Mouse (Mus musculus) embryonic facial prominence, embryonic 14.5 days (tissue): ENCODE measurements at regions not wholly inside any gene's neighbourhood (a gene's known extent, or its start where the extent isn't known, plus 50 kb on each side); places are given as distances from the start of the nearest gene placed in this dataset.

ENCODE experiments used
- ATAC-seq: fragments of 200-750 bp; cut with Nextera tagmentation; 2 replicates; pipeline ENCODE4 v1.8.0; 2017; ENCODE audit warnings: low read depth, moderate number of reproducible peaks, moderate TSS enrichment
- DNase-seq: peaks from one replicate; pipeline ENCODE4 v3.0.0-alpha.2; 2015; ENCODE audit warnings: low spot score
- H3K27ac ChIP-seq: fragments of 300-500 bp; sonication (generic); replicated peaks from 2 replicates; pipeline ENCODE4 v1.5.1; 2014; ENCODE audit warnings: low read depth, mild to moderate bottlenecking, low read length, moderate library complexity
- H3K27me3 ChIP-seq: fragments of 300-500 bp; sonication (generic); replicated peaks from 2 replicates; pipeline ENCODE4 v1.6.1; 2014; ENCODE audit warnings: low read length; ENCODE audit not compliant: control insufficient read depth, insufficient read depth
- H3K36me3 ChIP-seq: fragments of 300-500 bp; sonication (generic); 2 replicates; pipeline ENCODE4 v1.6.1; 2014; ENCODE audit warnings: low read length, mixed read lengths; ENCODE audit not compliant: control insufficient read depth, insufficient read depth
- H3K4me1 ChIP-seq: fragments of 300-500 bp; sonication (generic); 2 replicates; pipeline ENCODE4 v1.6.1; 2014; ENCODE audit warnings: antibody characterized with exemption, low read length; ENCODE audit not compliant: control insufficient read depth, insufficient read depth
- H3K4me2 ChIP-seq: fragments of 300-500 bp; sonication (generic); 2 replicates; pipeline ENCODE4 v1.6.1; 2014; ENCODE audit warnings: low read depth, mild to moderate bottlenecking, low read length, moderate library complexity, mixed read lengths
- H3K4me3 ChIP-seq: fragments of 300-500 bp; sonication (generic); 2 replicates; pipeline ENCODE4 v1.5.1; 2014; ENCODE audit warnings: low read depth, mild to moderate bottlenecking, low read length
- H3K9ac ChIP-seq: fragments of 300-500 bp; sonication (generic); 2 replicates; pipeline ENCODE4 v1.6.1; 2014; ENCODE audit warnings: low read depth, mild to moderate bottlenecking, low read length, moderate library complexity, mixed read lengths
- H3K9me3 ChIP-seq: fragments of 300-500 bp; sonication (generic); 2 replicates; pipeline ENCODE4 v1.6.1; 2016; ENCODE audit warnings: low read length; ENCODE audit not compliant: control insufficient read depth
- WGBS: fragments of 180-500 bp; shearing (Covaris S2); extraction: QIAGEN DNeasy Blood & Tissue Kit; methylation state at CpG from one replicate; pipeline ENCODE4 v1.1.7; 2014; 5-methylcytosine and 5-hydroxymethylcytosine counted together

GRCm38 (mm10) chr3:99573335-99573976 is 311.8 kb upstream of the Spag17 start:
- peak; percentile 56 for DNase-seq
- Histone ChIP-seq H3K36me3 (no peaks in the 10 kb centered on the region), H3K9me3 (no peaks in the 10 kb centered on the region), H3K27me3 (no peaks in the 10 kb centered on the region), H3K4me1 (no peaks in the 10 kb centered on the region), H3K9ac (no peak overlapping the region), H3K4me3 (no peak overlapping the region), H3K4me2 (no peak overlapping the region), H3K27ac (no peak overlapping the region)
- 39% methylated on average over 6 of the region's 6 CpGs for WGBS
- ATAC-seq, result peak; percentile 71

GRCm38 (mm10) chr3:99573977-99574373 is 311.2 kb upstream of the Spag17 start:
- Histone ChIP-seq H3K27ac (no peak overlapping the region), H3K4me3 (no peak overlapping the region), H3K9ac (no peak overlapping the region), H3K36me3 (no peaks in the 10 kb centered on the region), H3K4me2 (no peak overlapping the region), H3K27me3 (no peaks in the 10 kb centered on the region), H3K4me1 (no peaks in the 10 kb centered on the region), H3K9me3 (no peaks in the 10 kb centered on the region)
- ATAC-seq (0 out of 2 replicates have a peak, but pooled peaks have one; percentile 15), DNase-seq (peak; percentile 11)
- 76% methylated on average over 3 of the region's 3 CpGs for WGBS

- WGBS, result 14% methylated on average over 3 of the region's 3 CpGs
- no peaks in the 10 kb centered on the region for H3K9me3 ChIP-seq
- DNase-seq, result no peak
- no peaks in the 10 kb centered on the region for H3K27me3 ChIP-seq
- no peaks in the 10 kb centered on the region for H3K4me1 ChIP-seq
- no peak for ATAC-seq
- no peak overlapping the region for H3K27ac ChIP-seq
- no peak overlapping the region for H3K4me3 ChIP-seq
- H3K9ac ChIP-seq, result no peak overlapping the region
- H3K36me3 ChIP-seq, result no peaks in the 10 kb centered on the region
- H3K4me2 ChIP-seq, result no peak overlapping the region
Observed at GRCm38 (mm10) chr3:99602679-99603078, 282.5 kb upstream of the Spag17 start.

- ATAC-seq (peak; percentile 53; the same call in 1 of the 2 replicates), DNase-seq (peak; percentile 33)
- Histone ChIP-seq H3K4me2 (no peak overlapping the region), H3K9ac (no peak overlapping the region), H3K4me3 (no peak overlapping the region), H3K4me1 (no peaks in the 10 kb centered on the region), H3K36me3 (no peaks in the 10 kb centered on the region), H3K9me3 (no peaks in the 10 kb centered on the region), H3K27ac (no peak overlapping the region), H3K27me3 (no peaks in the 10 kb centered on the region)
- WGBS, result 57% methylated on average over 4 of the region's 4 CpGs
Observed at GRCm38 (mm10) chr3:99632309-99632708, 252.9 kb upstream of the Spag17 start.

- Histone ChIP-seq H3K4me2 (no peak overlapping the region), H3K4me3 (no peak overlapping the region), H3K4me1 (no peaks in the 10 kb centered on the region), H3K36me3 (no peaks in the 10 kb centered on the region), H3K27me3 (no peaks in the 10 kb centered on the region), H3K9me3 (no peaks in the 10 kb centered on the region), H3K27ac (no peak overlapping the region), H3K9ac (no peak overlapping the region)
- DNase-seq, result no peak
- WGBS, result 33% methylated on average over 8 of the region's 8 CpGs
- ATAC-seq, result no peak
Observed at GRCm38 (mm10) chr3:99641343-99642106, 243.7 kb upstream of the Spag17 start.

- Histone ChIP-seq H3K9ac (no peak overlapping the region), H3K9me3 (no peaks in the 10 kb centered on the region), H3K27ac (no peak overlapping the region), H3K4me1 (no peaks in the 10 kb centered on the region), H3K4me2 (no peak overlapping the region), H3K4me3 (no peak overlapping the region), H3K36me3 (no peaks in the 10 kb centered on the region), H3K27me3 (no peaks in the 10 kb centered on the region)
- ATAC-seq (no peak), DNase-seq (no peak)
- WGBS, result 79% methylated on average over 1 of the region's 1 CpGs
Observed at GRCm38 (mm10) chr3:99644910-99645309, 240.3 kb upstream of the Spag17 start.

- H3K4me3 ChIP-seq, result no peak overlapping the region
- H3K36me3 ChIP-seq, result no peaks in the 10 kb centered on the region
- no peak overlapping the region for H3K27ac ChIP-seq
- no peaks in the 10 kb centered on the region for H3K27me3 ChIP-seq
- 88% methylated on average over 4 of the region's 4 CpGs for WGBS
- no peak overlapping the region for H3K4me2 ChIP-seq
- H3K9ac ChIP-seq, result no peak overlapping the region
- H3K4me1 ChIP-seq, result no peaks in the 10 kb centered on the region
- H3K9me3 ChIP-seq, result no peaks in the 10 kb centered on the region
- DNase-seq (no peak), ATAC-seq (no peak)
Observed at GRCm38 (mm10) chr3:99645318-99645717, 239.9 kb upstream of the Spag17 start.

GRCm38 (mm10) chr3:99657617-99658016 is 227.6 kb upstream of the Spag17 start:
- H3K4me3 ChIP-seq, result no peak overlapping the region
- no peak overlapping the region for H3K9ac ChIP-seq
- no peak for ATAC-seq
- no peak overlapping the region for H3K4me2 ChIP-seq
- peaks cover 4% of the 10 kb centered on the region; the same call in 1 of the 2 replicates for H3K4me1 ChIP-seq
- H3K36me3 ChIP-seq, result no peaks in the 10 kb centered on the region
- WGBS, result 73% methylated on average over 5 of the region's 5 CpGs
- no peak for DNase-seq
- no peak overlapping the region for H3K27ac ChIP-seq
- H3K27me3 ChIP-seq, result no peaks in the 10 kb centered on the region
- no peaks in the 10 kb centered on the region for H3K9me3 ChIP-seq

- WGBS, result 59% methylated on average over 6 of the region's 6 CpGs
- Histone ChIP-seq H3K36me3 (no peaks in the 10 kb centered on the region), H3K9ac (no peak overlapping the region), H3K4me2 (no peak overlapping the region), H3K27me3 (no peaks in the 10 kb centered on the region), H3K9me3 (no peaks in the 10 kb centered on the region), H3K27ac (no peak overlapping the region), H3K4me1 (no peaks in the 10 kb centered on the region), H3K4me3 (no peak overlapping the region)
- DNase-seq (no peak), ATAC-seq (no peak)
Observed at GRCm38 (mm10) chr3:99663783-99664182, 221.4 kb upstream of the Spag17 start.
